Comparison of ENCODE assay signal across 8 mouse cellular contexts in genomic region chr2:18055929-18056785, GRCm38 (mm10). TPM values are rescaled to one million over a fixed set of nuclear protein-coding genes. Genes with fewer than 3 reads are reported as not detected.
DNase-seq lines count a peak whose midpoint lies in the region; ATAC-seq lines count a peak whose summit lies in the region.

No protein-coding gene starts in this region.

- ATAC-seq in hindbrain, embryonic 16.5 days = peak; percentile 94
- peak; percentile 80 for ATAC-seq in megakaryocyte, adult 5-6 weeks (ENCODE audit: poor library complexity, severe bottlenecking)

- peaks cover 7% of the 10 kb centered on the region for H3K4me1 ChIP-seq in hindbrain, embryonic 16.5 days (ENCODE audit: control insufficient read depth, insufficient read depth, low read depth, low read length)

- WGBS in hindbrain, embryonic 16.5 days = 1% methylated on average over 39 of the region's 66 CpGs

- no peaks in the 10 kb centered on the region for H3K9me3 ChIP-seq in hindbrain, embryonic 16.5 days (ENCODE audit: control insufficient read depth, low read length)

- peak overlapping the region; percentile 73 for H3K9ac ChIP-seq in hindbrain, embryonic 16.5 days (ENCODE audit: low read depth, low read length)

- DNase-seq in T-cell, adult 2 months (ENCODE audit: low spot score) = peak; percentile 87
- peak; percentile 96 to 98 for DNase-seq in cerebellum, postnatal 10 days
- DNase-seq in frontal cortex, postnatal 25 days (ENCODE audit: low spot score in 2 of 2) = peak; percentile 76 to 80
- peak; percentile 78 to 89 for DNase-seq in left cerebral cortex, adult 9 months (ENCODE audit: low spot score in 2 of 2)
- peak; percentile 81 to 87 for DNase-seq in right cerebral cortex, adult 2 months (ENCODE audit: low spot score in 2 of 2)
- DNase-seq in urinary bladder, postnatal 10 days (ENCODE audit: low spot score) = peak; percentile 84

- no peaks in the 10 kb centered on the region for H3K27me3 ChIP-seq in hindbrain, embryonic 16.5 days (replicated peaks; ENCODE audit: control insufficient read depth, insufficient read depth, low read length)

- H3K27ac ChIP-seq in hindbrain, embryonic 16.5 days (ENCODE audit: low read depth, low read length) = peak overlapping the region; percentile 94

- H3K36me3 ChIP-seq in hindbrain, embryonic 16.5 days (ENCODE audit: control insufficient read depth, insufficient read depth, low read length) = no peaks in the 10 kb centered on the region

- H3K4me3 ChIP-seq in hindbrain, embryonic 16.5 days (ENCODE audit: low read length) = peak overlapping the region; percentile 70

- H3K4me2 ChIP-seq in hindbrain, embryonic 16.5 days (ENCODE audit: low read length) = peak overlapping the region; percentile 81

RNA-seq across cellular contexts. Expression of gene Mllt10, which starts 1.1 kb away (rescaled TPM):
- polyA plus RNA-seq in hindbrain, embryonic 16.5 days (2015; fragmentation: Nextera tagmentation; extraction: Ambion mirVana) = 37.5 and 42.9 TPM in 2 replicates
- 41.5 and 50.7 TPM in 2 replicates for total RNA-seq in megakaryocyte, adult 5-6 weeks (2015)
- total RNA-seq in megakaryocyte, adult 5-6 weeks (2017) = 47.3 and 52.8 TPM in 2 replicates

RNA-seq across cellular contexts. Expression of gene Skida1, which starts 7.3 kb away (rescaled TPM):
- 4.4 and 5.8 TPM in 2 replicates for polyA plus RNA-seq in hindbrain, embryonic 16.5 days (2015; fragmentation: Nextera tagmentation; extraction: Ambion mirVana)
- 0.09 TPM in 1 of 2 replicates, not detected in the other for total RNA-seq in megakaryocyte, adult 5-6 weeks (2015)
- not detected in 2 replicates for total RNA-seq in megakaryocyte, adult 5-6 weeks (2017)

RNA-seq across cellular contexts. Expression of gene A930004D18Rik, which starts 18.6 kb away (rescaled TPM):
- 6.1 and 8.2 TPM in 2 replicates for polyA plus RNA-seq in hindbrain, embryonic 16.5 days (2015; fragmentation: Nextera tagmentation; extraction: Ambion mirVana)
- total RNA-seq in megakaryocyte, adult 5-6 weeks (2015) = not detected in 2 replicates
- total RNA-seq in megakaryocyte, adult 5-6 weeks (2017) = 0.22 and 0.24 TPM in 2 replicates

RNA-seq across cellular contexts. Expression of gene H2al2a, which starts 59.4 kb away (rescaled TPM):
- polyA plus RNA-seq in hindbrain, embryonic 16.5 days (2015; fragmentation: Nextera tagmentation; extraction: Ambion mirVana) = not detected in 2 replicates
- total RNA-seq in megakaryocyte, adult 5-6 weeks (2015) = not detected in 2 replicates
- total RNA-seq in megakaryocyte, adult 5-6 weeks (2017) = not detected in 2 replicates

Comparison
In these comparisons a context has a peak if more than half of its experiments do, and no peak if none do; other contexts are left out.
1. Peak in every context shown above with its lines: DNase-seq, ATAC-seq, H3K4me3 ChIP-seq and H3K27ac ChIP-seq.